Mouse (Mus musculus) liver, adult 2 months (tissue): Measurements from ENCODE around the gene Slc45a3.

Experiments used
- CTCF ChIP-seq: fragments of 200-500 bp; IDR thresholded peaks from 2 replicates; pipeline ENCODE4 v1.5.1; 2011; ENCODE audit warnings: low read depth, low read length, control low read depth
- POLR2A ChIP-seq: fragments of 200-500 bp; IDR thresholded peaks from 2 replicates; pipeline ENCODE4 v1.6.1; 2011; ENCODE audit warnings: low read length, control low read depth; ENCODE audit not compliant: insufficient read depth; ENCODE audit errors: extremely low read depth

DNA sequence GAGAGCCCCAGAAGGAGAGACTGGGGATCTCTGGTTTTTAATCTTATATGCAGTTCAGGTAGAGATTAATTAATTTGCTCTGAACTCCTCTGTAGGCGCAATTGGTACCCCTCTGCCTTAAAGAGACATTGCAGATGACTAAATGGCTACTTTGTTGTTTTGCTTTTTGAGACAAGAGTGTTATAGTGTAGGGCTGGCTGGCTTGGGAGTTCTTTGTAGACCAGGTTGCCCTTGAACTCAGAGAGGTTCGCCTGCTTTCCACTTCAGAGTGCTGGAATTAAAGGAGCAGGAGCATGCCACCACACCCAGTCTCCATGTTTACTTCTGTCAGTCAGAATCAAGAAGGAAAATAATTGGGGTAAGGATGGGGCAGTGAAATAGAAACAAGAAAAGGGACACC is 40.3 kb downstream of the Slc45a3 start:
- TF ChIP-seq CTCF: no peak
- TF ChIP-seq POLR2A: no peak
